ENCODE assay signal across 8 mouse cellular contexts in the genomic region with DNA sequence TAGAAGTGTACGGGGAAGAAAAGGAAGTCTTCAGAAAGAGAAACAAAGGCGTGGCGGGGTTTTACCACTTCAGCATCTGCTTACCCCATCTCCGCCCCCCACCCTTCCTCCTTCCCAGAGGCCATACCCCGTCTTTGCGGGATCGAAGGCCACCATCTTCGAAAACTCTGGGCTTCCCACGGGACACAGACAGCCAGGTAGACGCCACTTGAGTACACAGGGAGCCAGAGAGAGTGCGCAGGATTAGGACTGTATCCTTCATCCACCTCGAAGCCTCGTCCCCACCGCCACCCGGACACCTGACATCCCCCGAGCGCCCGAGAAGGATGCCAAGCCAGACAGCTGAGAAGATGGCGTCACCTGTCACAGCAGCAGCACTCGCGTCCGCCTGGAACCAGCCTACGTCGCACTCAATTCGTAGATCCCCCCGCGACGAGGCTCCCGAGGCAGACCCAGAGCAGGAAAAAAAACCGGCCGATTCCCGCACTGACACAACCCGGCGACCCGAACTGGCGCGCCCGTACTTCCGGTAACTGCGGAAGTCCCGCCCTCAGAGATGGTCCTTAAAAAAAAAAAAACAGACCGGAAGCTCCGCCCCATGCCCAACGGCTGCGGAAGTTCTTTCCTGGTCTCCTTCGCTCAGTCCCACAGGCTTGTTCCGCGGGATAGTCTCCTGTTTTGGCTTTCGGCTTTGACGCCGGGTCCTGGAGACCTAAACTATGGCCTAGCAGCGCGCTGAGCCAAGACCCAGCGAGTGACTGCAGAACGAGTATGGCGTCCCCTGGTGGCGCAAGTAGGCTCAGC. TPM values are rescaled to one million over a fixed set of nuclear protein-coding genes. Genes with fewer than 3 reads are reported as not detected.
A peak's percentile ranks its signal among the peaks of the same experiment; 100 is the strongest.
DNase-seq lines count a peak whose midpoint lies in the region; ATAC-seq and TF ChIP-seq lines count a peak whose summit lies in the region.

No protein-coding gene starts in this region.

- TF ChIP-seq RAD21 in MEL (IDR thresholded peaks at IDR 0.05; ENCODE audit: low read depth, low read length) = no peak

- peak overlapping the region; percentile 93 for H3K27ac ChIP-seq in MEL (ENCODE audit: control insufficient read depth, low read depth, low read length)
- peak overlapping the region; percentile 97 for H3K27ac ChIP-seq in cerebellum, adult 2 months (ENCODE audit: insufficient read depth, low read length)
- peak overlapping the region; percentile 91 for H3K27ac ChIP-seq in hindbrain, embryonic 10.5 days
- peak overlapping the region; percentile 96 for H3K27ac ChIP-seq in lung, postnatal 0 days (ENCODE audit: low read length)

- peak overlapping the region; percentile 82 for H3K9ac ChIP-seq in MEL (ENCODE audit: control insufficient read depth, low read depth, low read length, poor library complexity, severe bottlenecking)
- peak overlapping the region; percentile 84 for H3K9ac ChIP-seq in lung, postnatal 0 days (replicated peaks; ENCODE audit: low read depth)

- DNase-seq in MEL (ENCODE audit: low read depth, low spot score) = peak; percentile 93
- DNase-seq in cerebellum, adult 2 months = peak; percentile 93
- peak; percentile 91 for DNase-seq in forelimb bud, embryonic 11.5 days (ENCODE audit: low read depth, low spot score)
- DNase-seq in hindbrain, embryonic 10.5 days (ENCODE audit: low spot score) = peak; percentile 90
- peak; percentile 92 for DNase-seq in layer of hippocampus, adult 9-11 months
- peak; percentile 95 for DNase-seq in lung, postnatal 0 days (ENCODE audit: low spot score)
- DNase-seq in ovary, postnatal 14 days (ENCODE audit: low spot score) = peak; percentile 83
- DNase-seq in thymus, postnatal 14 days = peak; percentile 89

- H3K9me3 ChIP-seq in MEL (replicated peaks; ENCODE audit: insufficient read depth, low read length) = no peaks in the 10 kb centered on the region
- H3K9me3 ChIP-seq in hindbrain, embryonic 10.5 days = no peaks in the 10 kb centered on the region
- no peaks in the 10 kb centered on the region for H3K9me3 ChIP-seq in lung, postnatal 0 days (ENCODE audit: low read length)

- TF ChIP-seq CTCF in MEL (IDR thresholded peaks at IDR 0.05 in 2 of 3, conservative IDR thresholded peaks at IDR 0.05 in 1 of 3; ENCODE audit: control insufficient read depth in 1 of 3, insufficient read depth in 1 of 3, low read depth in 2 of 3, low read length in 3 of 3, poor library complexity in 1 of 3, severe bottlenecking in 1 of 3) = peak; percentile 76 to 98 (median 84)
- peak; percentile 94 for TF ChIP-seq CTCF in cerebellum, adult 2 months (IDR thresholded peaks at IDR 0.05; ENCODE audit: borderline replicate concordance, insufficient read depth, low read depth, low read length)
- peak; percentile 99 for TF ChIP-seq CTCF in lung, postnatal 0 days (IDR thresholded peaks at IDR 0.05)

- TF ChIP-seq POLR2A in MEL (IDR thresholded peaks at IDR 0.05; ENCODE audit: control insufficient read depth in 1 of 2, insufficient read depth in 1 of 2, low read depth in 1 of 2, low read length in 2 of 2, poor library complexity in 1 of 2) = peak in 1 of 2 experiments; percentile 85; a peak in 2 of 4 replicates
- TF ChIP-seq POLR2A in cerebellum, adult 2 months (IDR thresholded peaks at IDR 0.05; ENCODE audit: borderline replicate concordance, insufficient read depth, low read length) = peak; percentile 89; the same call in 1 of the 2 replicates

- peak in 1 of 2 experiments; percentile 38; a peak in 1 of 4 replicates for TF ChIP-seq EP300 in MEL (IDR thresholded peaks at IDR 0.05; ENCODE audit: low read depth in 1 of 2, low read length in 2 of 2)
- TF ChIP-seq EP300 in lung, postnatal 0 days (IDR thresholded peaks at IDR 0.05) = peak; percentile 79

- H3K4me2 ChIP-seq in lung, postnatal 0 days (replicated peaks; ENCODE audit: low read depth, low read length) = peak overlapping the region; percentile 84

- H3K4me1 ChIP-seq in MEL (ENCODE audit: control insufficient read depth in 1 of 2, insufficient read depth in 2 of 2, low read length in 2 of 2) = peaks cover 0 to 2% of the 10 kb centered on the region in 2 experiments; a peak in 1 of 4 replicates
- H3K4me1 ChIP-seq in cerebellum, adult 2 months (ENCODE audit: control insufficient read depth, insufficient read depth, low read length) = no peaks in the 10 kb centered on the region
- H3K4me1 ChIP-seq in hindbrain, embryonic 10.5 days (replicated peaks) = peaks cover 20% of the 10 kb centered on the region
- H3K4me1 ChIP-seq in lung, postnatal 0 days (ENCODE audit: insufficient read depth, low read depth, low read length) = peaks cover 3% of the 10 kb centered on the region; the same call in 1 of the 2 replicates

- peaks cover 28% of the 10 kb centered on the region for H3K79me2 ChIP-seq in MEL (ENCODE audit: control insufficient read depth, insufficient read depth, low read length, poor library complexity)

- WGBS in cerebellum, adult 2 months = under 1% methylated on average over 57 of the region's 57 CpGs
- WGBS in hindbrain, embryonic 10.5 days = under 1% methylated on average over 57 of the region's 57 CpGs
- WGBS in lung, postnatal 0 days = under 1% methylated on average over 57 of the region's 57 CpGs

- no peaks in the 10 kb centered on the region for H3K27me3 ChIP-seq in MEL (ENCODE audit: control insufficient read depth in 1 of 2, insufficient read depth in 2 of 2, low read length in 2 of 2)
- no peaks in the 10 kb centered on the region for H3K27me3 ChIP-seq in cerebellum, adult 2 months (ENCODE audit: control insufficient read depth, insufficient read depth, low read length)
- H3K27me3 ChIP-seq in hindbrain, embryonic 10.5 days (ENCODE audit: insufficient read depth, poor library complexity, severe bottlenecking) = no peaks in the 10 kb centered on the region
- no peaks in the 10 kb centered on the region for H3K27me3 ChIP-seq in lung, postnatal 0 days (replicated peaks; ENCODE audit: insufficient read depth, low read length)

- peak; percentile 93 for ATAC-seq in lung, postnatal 0 days

- H3K4me3 ChIP-seq in MEL (ENCODE audit: control insufficient read depth in 1 of 2, insufficient read depth in 1 of 2, low read depth in 2 of 2, low read length in 2 of 2) = peak overlapping the region; percentile 74 to 85
- peak overlapping the region; percentile 99 for H3K4me3 ChIP-seq in cerebellum, adult 2 months (replicated peaks; ENCODE audit: insufficient read depth, low read depth, low read length)
- H3K4me3 ChIP-seq in hindbrain, embryonic 10.5 days = peak overlapping the region; percentile 93
- peak overlapping the region; percentile 89 for H3K4me3 ChIP-seq in lung, postnatal 0 days (ENCODE audit: low read depth, low read length)

- peaks cover 1 to 9% of the 10 kb centered on the region in 2 experiments; a peak in 3 of 4 replicates for H3K36me3 ChIP-seq in MEL (ENCODE audit: control insufficient read depth in 1 of 2, insufficient read depth in 2 of 2, low read length in 2 of 2)
- peaks cover 11% of the 10 kb centered on the region for H3K36me3 ChIP-seq in hindbrain, embryonic 10.5 days
- H3K36me3 ChIP-seq in lung, postnatal 0 days (ENCODE audit: insufficient read depth, low read length) = no peaks in the 10 kb centered on the region

TF ChIP-seq in MEL, 35 proteins besides CTCF, POLR2A, EP300 and RAD21 (continues in another document):
- TF ChIP-seq MYB (IDR thresholded peaks at IDR 0.05; ENCODE audit: low read depth, low read length) (peak; percentile 94), HCFC1 (IDR thresholded peaks at IDR 0.05; ENCODE audit: low read depth, low read length) (peak; percentile 87), MYC (IDR thresholded peaks at IDR 0.05; ENCODE audit: low read depth, low read length) (peak; percentile 40; the same call in 1 of the 2 replicates), MAZ (IDR thresholded peaks at IDR 0.05; ENCODE audit: low read depth, low read length) (0 out of 2 replicates have a peak, but pooled peaks have one; percentile 36), TAL1 (IDR thresholded peaks at IDR 0.05; ENCODE audit: low read length) (no peak), USF1 (IDR thresholded peaks at IDR 0.05; ENCODE audit: low read depth, low read length) (no peak), MXI1 (IDR thresholded peaks at IDR 0.05; ENCODE audit: low read depth, low read length) (no peak; the same call in 1 of the 2 replicates), CHD1 (IDR thresholded peaks at IDR 0.05; ENCODE audit: low read depth, low read length) (0 out of 2 replicates have a peak, but pooled peaks have one; percentile 53), ETS1 (IDR thresholded peaks at IDR 0.05; ENCODE audit: low read depth, low read length) (no peak; the same call in 1 of the 2 replicates), ZNF384 (IDR thresholded peaks at IDR 0.05; ENCODE audit: low read depth, low read length) (peak; percentile 100), NELFE (IDR thresholded peaks at IDR 0.05; ENCODE audit: low read depth, low read length) (peak; percentile 90), CHD2 (IDR thresholded peaks at IDR 0.05; ENCODE audit: low read length) (no peak), SMC3 (IDR thresholded peaks at IDR 0.05; ENCODE audit: low read depth, low read length) (peak; percentile 38), GABPA (IDR thresholded peaks at IDR 0.05; ENCODE audit: low read depth, low read length) (no peak), JUND (IDR thresholded peaks at IDR 0.05; ENCODE audit: low read depth, low read length) (no peak), RCOR1 (IDR thresholded peaks at IDR 0.05; ENCODE audit: low read depth, low read length) (no peak; the same call in 1 of the 2 replicates), TBP (IDR thresholded peaks at IDR 0.05; ENCODE audit: low read depth, low read length) (peak; percentile 67; the same call in 1 of the 2 replicates), TCF12 (IDR thresholded peaks at IDR 0.05; ENCODE audit: low read depth, low read length) (peak; percentile 61), MEF2A (IDR thresholded peaks at IDR 0.05; ENCODE audit: extremely low read depth, insufficient replicate concordance, low read depth, low read length, poor library complexity, severe bottlenecking) (no peak)

RNA-seq across cellular contexts. Expression of a gene that starts 1.0 kb away (rescaled TPM):
- total RNA-seq in MEL (2012; rRNA removed) = 8.6 and 9.5 TPM in 2 replicates
- 10 to 100 TPM in 1 of 2 experiments, not detected in 1; 14.7 TPM for polyA plus RNA-seq in MEL (2012; ENCODE audit: insufficient read depth in 1 of 2, insufficient read length in 2 of 2, low read depth in 1 of 2, low replicate concordance in 2 of 2, missing spikeins in 1 of 2)
- polyA plus RNA-seq in cerebellum, adult 2 months (2012; rRNA removed) = 61.2 and 62.4 TPM in 2 replicates
- polyA plus RNA-seq in hindbrain, embryonic 10.5 days (2016; fragmentation: Nextera tagmentation; extraction: Ambion mirVana) = 31.0 and 34.1 TPM in 2 replicates
- 14.4 and 15.0 TPM in 2 replicates for polyA plus RNA-seq in lung, postnatal 0 days (2015; fragmentation: Nextera tagmentation; extraction: Ambion mirVana)

RNA-seq across cellular contexts. Expression of a gene that starts 14.6 kb away (rescaled TPM):
- total RNA-seq in MEL (2012; rRNA removed) = 19.9 and 22.1 TPM in 2 replicates
- 10 to 100 TPM in 1 of 2 experiments, not detected in 1; 22.5 TPM for polyA plus RNA-seq in MEL (2012; ENCODE audit: insufficient read depth in 1 of 2, insufficient read length in 2 of 2, low read depth in 1 of 2, low replicate concordance in 2 of 2, missing spikeins in 1 of 2)
- polyA plus RNA-seq in cerebellum, adult 2 months (2012; rRNA removed) = 47.4 and 51.1 TPM in 2 replicates
- polyA plus RNA-seq in hindbrain, embryonic 10.5 days (2016; fragmentation: Nextera tagmentation; extraction: Ambion mirVana) = 122 and 154 TPM in 2 replicates
- polyA plus RNA-seq in lung, postnatal 0 days (2015; fragmentation: Nextera tagmentation; extraction: Ambion mirVana) = 63.6 and 73.2 TPM in 2 replicates

Comparison
In these comparisons a context has a peak if more than half of its experiments do, and no peak if none do; other contexts are left out.
1. Peak in every context shown above with its lines: DNase-seq, ATAC-seq, H3K4me3 ChIP-seq and H3K27ac ChIP-seq.